Mouse (Mus musculus) layer of hippocampus, adult 18-20 months (tissue): ENCODE data around the gene Rusc2. TPM values are rescaled to one million over a fixed set of nuclear protein-coding genes. Genes with fewer than 3 reads are reported as not detected.

Experiments
- DNase-seq, 2 experiments: peaks; one replicate each; pipeline ENCODE4 v3.0.0; 2022; ENCODE audit warnings: low spot score in 2 of 2
- total RNA-seq, 2 experiments: library from RNA; stranded (reverse); gene quantifications; 2 replicates each; pipeline ENCODE4 v1.2.3; 2021

The Rusc2 gene
- total RNA-seq, 2 experiments from 2014 or later, result 119 to 124 TPM

- no peak for DNase-seq
Observed at GRCm38 (mm10) chr4:43432832-43433231, 51.1 kb downstream of the Rusc2 start.

- no peak for DNase-seq
Observed at GRCm38 (mm10) chr4:43441639-43442038, 59.9 kb downstream of the Rusc2 start, which contains the start of gene Tesk1. Gene Tesk1 (plus strand): TSS chr4:43441939.

GRCm38 (mm10) chr4:43442044-43442443 is 60.3 kb downstream of the Rusc2 start:
- DNase-seq, result peak; percentile 99 to 100

- DNase-seq, result peak; percentile 58 to 70
Observed at GRCm38 (mm10) chr4:43442456-43443361, 60.9 kb downstream of the Rusc2 start.

GRCm38 (mm10) chr4:43443511-43443910 is 61.7 kb downstream of the Rusc2 start:
- DNase-seq, result no peak

GRCm38 (mm10) chr4:43447251-43447650 is 65.5 kb downstream of the Rusc2 start:
- no peak for DNase-seq

- DNase-seq, result no peak
Observed at GRCm38 (mm10) chr4:43448554-43448953, 66.8 kb downstream of the Rusc2 start.

GRCm38 (mm10) chr4:43452315-43452714 is 70.5 kb downstream of the Rusc2 start:
- no peak for DNase-seq

- no peak for DNase-seq
Observed at GRCm38 (mm10) chr4:43453413-43453812, 71.6 kb downstream of the Rusc2 start.

- DNase-seq, result no peak
Observed at GRCm38 (mm10) chr4:43454041-43454836, 72.5 kb downstream of the Rusc2 start, which contains the start of gene Cd72. Gene Cd72 (minus strand): TSS chr4:43454628.

- no peak for DNase-seq
Observed at GRCm38 (mm10) chr4:43456470-43456869, 74.7 kb downstream of the Rusc2 start.

- DNase-seq, result no peak
Observed at GRCm38 (mm10) chr4:43457124-43457523, 75.3 kb downstream of the Rusc2 start.

- no peak for DNase-seq
Observed at GRCm38 (mm10) chr4:43463102-43463501, 81.3 kb downstream of the Rusc2 start.

- DNase-seq, result no peak
Observed at GRCm38 (mm10) chr4:43465935-43466334, 84.2 kb downstream of the Rusc2 start.

GRCm38 (mm10) chr4:43466872-43467271 is 85.1 kb downstream of the Rusc2 start:
- no peak for DNase-seq

GRCm38 (mm10) chr4:43470301-43470700 is 88.5 kb downstream of the Rusc2 start:
- no peak for DNase-seq

GRCm38 (mm10) chr4:43473636-43474035 is 91.9 kb downstream of the Rusc2 start:
- DNase-seq, result no peak

- DNase-seq, result no peak
Observed at GRCm38 (mm10) chr4:43476604-43477003, 94.8 kb downstream of the Rusc2 start.
